Mouse (Mus musculus): Measurements from ENCODE around the gene Sstr4. TPM values are rescaled to one million over a fixed set of nuclear protein-coding genes. Genes with fewer than 3 reads are reported as not detected.

Gene Sstr4
- polyA plus RNA-seq, 1 experiment from 2014 or later: not detected

DNA sequence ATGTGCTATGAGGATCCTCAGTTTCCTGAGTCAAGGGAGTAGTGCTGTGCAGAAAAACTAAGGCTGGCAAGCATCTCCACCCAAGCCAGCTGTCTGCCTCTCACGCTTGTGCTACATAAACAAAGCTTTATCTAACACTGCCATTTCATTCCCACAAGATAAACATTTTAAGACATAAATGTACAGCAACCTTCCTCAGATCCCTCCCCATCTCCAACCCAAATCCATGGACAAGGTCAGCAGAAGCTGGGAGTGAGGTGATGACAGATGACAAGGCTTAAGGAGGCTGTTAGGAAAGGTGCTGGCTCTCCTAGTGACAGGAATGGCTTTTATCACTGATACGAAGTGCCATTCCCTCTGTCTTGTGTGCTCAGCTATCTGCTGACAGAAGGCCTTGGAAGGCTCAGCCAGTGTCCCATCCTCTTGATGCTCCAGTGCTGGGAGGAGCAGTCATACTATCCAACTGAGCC lies 21.5 kb upstream of the Sstr4 start:
- POLR2A ChIA-PET: no interaction called here
- in situ Hi-C loops (cut with MboI; ENCODE audit: low pct_unique_long_range_greater_than_20kb): no loop called here

GRCm38 (mm10) chr2:148375326-148376150 lies 19.6 kb upstream of the Sstr4 start:
- ATAC-seq: no peak
- no peaks in the 10 kb centered on the region for H3K27me3 ChIP-seq
- ChIA-PET CTCF (interaction anchor here (1.1 kb wide), 1 partner anchor 122 kb away, joined by 3 read pairs; no protein-coding TSS in a partner anchor), POLR2A (no interaction called here)
- in situ Hi-C loops (cut with MboI; ENCODE audit: low pct_unique_long_range_greater_than_20kb): no loop called here
- DNase-seq (ENCODE audit: low read depth, low spot score): no peak
- TF ChIP-seq CTCF (IDR thresholded peaks at IDR 0.05): peak; percentile 50

More for the DNA sequence above, 21.5 kb upstream of the Sstr4 start:
- CTCF ChIA-PET: no interaction called here
- no peak for TF ChIP-seq CTCF (IDR thresholded peaks at IDR 0.05)
- ATAC-seq (no peak), DNase-seq (ENCODE audit: low read depth, low spot score) (no peak)
- no peaks in the 10 kb centered on the region for H3K27me3 ChIP-seq

DNA sequence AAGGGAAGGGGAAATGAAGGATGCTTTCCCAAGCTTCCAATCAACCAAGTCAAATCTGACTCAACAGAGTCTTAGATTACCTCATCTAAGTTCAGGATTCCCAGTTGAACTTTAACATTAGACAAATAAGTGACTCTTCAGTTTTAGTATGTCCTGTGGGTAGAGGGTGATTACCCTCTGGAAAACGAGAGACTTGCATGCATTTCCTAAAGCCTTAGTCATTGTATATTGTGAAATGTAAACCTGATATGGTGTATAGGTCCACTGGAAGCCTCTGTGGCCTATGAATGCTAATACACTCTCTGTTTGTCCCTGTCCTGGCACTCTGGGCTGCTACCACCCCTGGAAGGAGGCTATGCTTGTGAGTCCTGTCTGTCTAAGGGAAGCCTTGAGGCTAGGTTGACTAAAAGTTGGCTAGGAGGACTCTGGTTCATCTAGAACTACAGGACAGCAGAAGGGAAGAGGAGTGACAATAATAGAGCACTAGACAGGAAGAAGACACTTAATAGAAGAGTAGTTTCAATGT lies 16.3 kb upstream of the Sstr4 start:
- no peak for TF ChIP-seq CTCF (IDR thresholded peaks at IDR 0.05)
- in situ Hi-C loops (cut with MboI; ENCODE audit: low pct_unique_long_range_greater_than_20kb): no loop called here
- POLR2A ChIA-PET: no interaction called here
- H3K27me3 ChIP-seq: no peaks in the 10 kb centered on the region
- ATAC-seq (peak; percentile 51), DNase-seq (ENCODE audit: low read depth, low spot score) (no peak)
- CTCF ChIA-PET: no interaction called here

GRCm38 (mm10) chr2:148379899-148380413 lies 15.2 kb upstream of the Sstr4 start:
- no peak for ATAC-seq
- ChIA-PET CTCF (interaction anchor here (1.1 to 1.3 kb wide), 4 partner anchors 8 to 15 kb away, joined by 4 to 5 read pairs (median 4); partner anchors contain the start of gene Sstr4), POLR2A (no interaction called here)
- no peaks in the 10 kb centered on the region for H3K27me3 ChIP-seq
- no peak for DNase-seq (ENCODE audit: low read depth, low spot score)
- in situ Hi-C loops (cut with MboI; ENCODE audit: low pct_unique_long_range_greater_than_20kb): no loop called here
- TF ChIP-seq CTCF (IDR thresholded peaks at IDR 0.05): no peak

DNA sequence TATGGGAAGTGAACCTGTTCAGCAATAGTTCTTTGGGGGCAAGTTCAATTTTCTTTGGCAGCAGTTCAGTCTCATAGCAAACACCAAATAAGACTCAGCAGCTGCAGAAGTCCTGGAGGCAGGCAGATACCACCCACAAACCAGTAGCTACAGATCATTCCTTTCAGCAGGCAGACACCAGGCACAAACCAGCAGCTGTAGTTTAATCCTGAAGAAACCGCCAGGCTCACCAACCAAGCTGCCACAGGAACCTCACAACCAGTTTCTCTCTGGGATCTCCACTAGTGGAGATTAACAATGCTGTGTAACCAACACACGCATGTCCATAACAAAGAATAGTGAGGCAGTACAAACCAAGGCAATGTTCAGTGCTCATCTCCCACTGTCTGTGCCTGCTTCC lies 14.1 kb upstream of the Sstr4 start:
- in situ Hi-C loops (cut with MboI; ENCODE audit: low pct_unique_long_range_greater_than_20kb): no loop called here
- no peak for ATAC-seq
- no peak for TF ChIP-seq CTCF (IDR thresholded peaks at IDR 0.05)
- CTCF ChIA-PET: interaction anchor here (1.1 to 1.5 kb wide), 4 partner anchors 9 to 14 kb away, joined by 4 to 5 read pairs (median 4); no protein-coding TSS in a partner anchor
- POLR2A ChIA-PET: no interaction called here
- no peak for DNase-seq (ENCODE audit: low read depth, low spot score)
- H3K27me3 ChIP-seq: no peaks in the 10 kb centered on the region

GRCm38 (mm10) chr2:148386476-148386875 lies 8.7 kb upstream of the Sstr4 start:
- DNase-seq (ENCODE audit: low read depth, low spot score): no peak
- no peaks in the 10 kb centered on the region for H3K27me3 ChIP-seq
- no peak for TF ChIP-seq CTCF (IDR thresholded peaks at IDR 0.05)
- in situ Hi-C loops (cut with MboI; ENCODE audit: low pct_unique_long_range_greater_than_20kb): no loop called here
- POLR2A ChIA-PET: no interaction called here
- CTCF ChIA-PET: interaction anchor here (0.9 kb wide), 1 partner anchor 111 kb away, joined by 3 read pairs; no protein-coding TSS in a partner anchor
- no peak for ATAC-seq

- ChIA-PET POLR2A (no interaction called here), CTCF (no interaction called here)
- ATAC-seq (no peak), DNase-seq (ENCODE audit: low read depth, low spot score) (no peak)
- no peak for TF ChIP-seq CTCF (IDR thresholded peaks at IDR 0.05)
- H3K27me3 ChIP-seq: no peaks in the 10 kb centered on the region
- in situ Hi-C loops (cut with MboI; ENCODE audit: low pct_unique_long_range_greater_than_20kb): no loop called here
These were observed 8.2 kb upstream of the Sstr4 start for GRCm38 (mm10) chr2:148386927-148387326.

DNA sequence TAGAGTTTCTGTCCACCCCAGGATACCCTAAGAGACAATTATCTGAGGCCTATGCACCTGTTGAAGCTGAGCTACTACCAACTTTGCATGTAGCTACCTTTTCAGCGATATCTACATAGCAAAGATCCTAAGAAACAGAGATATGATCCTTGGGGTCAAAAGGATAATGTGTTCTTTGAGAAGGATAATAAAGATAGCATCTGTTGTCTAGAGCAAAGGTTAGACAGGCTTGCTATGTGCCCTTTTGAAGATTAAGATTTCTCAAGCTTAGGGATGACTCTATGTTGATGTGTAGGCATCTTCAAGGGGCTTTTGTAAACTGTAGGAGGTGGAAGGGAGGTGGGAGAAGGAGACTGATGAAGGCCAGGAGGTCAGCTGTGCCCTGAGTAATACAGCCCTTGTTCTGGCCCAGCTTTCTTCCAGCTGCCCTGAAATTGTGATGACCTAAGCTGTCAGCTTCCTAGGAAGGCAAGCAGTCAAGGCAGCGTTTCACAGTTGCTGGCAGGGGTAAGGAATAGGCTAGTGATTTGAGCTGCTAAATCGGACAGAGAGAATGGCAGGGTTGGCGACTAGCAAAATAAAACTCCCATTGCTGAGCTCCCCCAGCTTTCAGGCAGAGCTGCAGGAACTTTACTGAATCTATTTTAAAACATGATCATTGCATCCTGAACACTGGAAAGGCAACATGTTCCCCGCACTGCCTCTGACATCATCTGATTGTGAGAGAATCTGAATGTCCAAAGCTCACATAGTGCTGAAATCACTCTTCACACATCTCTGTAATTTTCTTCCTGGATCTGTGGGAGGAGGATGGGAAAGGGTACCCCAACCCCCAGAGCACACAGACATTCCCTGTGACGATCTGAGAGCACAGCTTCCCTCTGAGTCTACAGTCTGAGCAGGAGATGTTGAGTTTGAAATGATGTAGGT lies 7.2 kb upstream of the Sstr4 start:
- in situ Hi-C loops (cut with MboI; ENCODE audit: low pct_unique_long_range_greater_than_20kb): no loop called here
- H3K27me3 ChIP-seq: no peaks in the 10 kb centered on the region
- CTCF ChIA-PET: interaction anchor here (0.8 to 1.2 kb wide), 2 partner anchors 11 to 38 kb away, joined by 3 read pairs; no protein-coding TSS in a partner anchor
- POLR2A ChIA-PET: interaction anchor here (0.9 kb wide), 1 partner anchor 13 kb away, joined by 4 read pairs; no protein-coding TSS in a partner anchor
- ATAC-seq (no peak), DNase-seq (ENCODE audit: low read depth, low spot score) (no peak)
- no peak for TF ChIP-seq CTCF (IDR thresholded peaks at IDR 0.05)

- ChIA-PET CTCF (no interaction called here), POLR2A (no interaction called here)
- H3K27me3 ChIP-seq: no peaks in the 10 kb centered on the region
- DNase-seq (ENCODE audit: low read depth, low spot score): no peak
- in situ Hi-C loops (cut with MboI; ENCODE audit: low pct_unique_long_range_greater_than_20kb): no loop called here
- no peak for TF ChIP-seq CTCF (IDR thresholded peaks at IDR 0.05)
- ATAC-seq: no peak
These were observed 2.0 kb upstream of the Sstr4 start for GRCm38 (mm10) chr2:148393149-148393548.

DNA sequence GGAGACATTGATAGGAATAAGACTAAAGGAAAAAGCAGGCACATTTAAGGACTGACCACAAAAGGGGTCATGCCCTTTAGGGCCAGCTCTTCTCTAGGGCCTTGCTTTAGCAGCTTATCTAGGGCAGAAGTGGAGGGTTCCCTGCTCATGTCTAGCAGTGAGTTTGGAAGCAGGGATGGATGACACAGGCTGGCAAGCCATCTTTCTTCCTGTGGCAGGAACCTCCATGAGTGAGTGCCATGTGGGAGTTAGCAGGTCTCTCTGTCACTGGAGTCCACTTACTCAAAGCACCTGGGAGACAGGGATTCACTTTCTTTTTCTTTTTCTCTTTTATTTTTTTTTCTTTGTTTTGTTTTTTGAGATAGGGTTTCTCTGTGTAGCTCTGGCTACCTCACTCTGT lies 1.3 kb upstream of the Sstr4 start:
- TF ChIP-seq CTCF (IDR thresholded peaks at IDR 0.05): no peak
- POLR2A ChIA-PET: no interaction called here
- DNase-seq (ENCODE audit: low read depth, low spot score) (no peak), ATAC-seq (no peak)
- in situ Hi-C loops (cut with MboI; ENCODE audit: low pct_unique_long_range_greater_than_20kb): no loop called here
- H3K27me3 ChIP-seq: no peaks in the 10 kb centered on the region
- CTCF ChIA-PET: no interaction called here

All from Patski (cell line).